Mouse (Mus musculus) heart, embryonic 16.5 days (tissue): ENCODE results near the gene A030005L19Rik. TPM values are rescaled to one million over a fixed set of nuclear protein-coding genes. Genes with fewer than 3 reads are reported as not detected.

Experiments
- ATAC-seq: fragments of 200-750 bp; cut with Nextera tagmentation; replicated peaks from 2 replicates; pipeline ENCODE4 v1.8.0; 2017; ENCODE audit warnings: moderate number of reproducible peaks; ENCODE audit not compliant: insufficient read depth, low FRiP score; ENCODE audit errors: extremely low read depth
- H3K27ac ChIP-seq: fragments of 300-500 bp; sonication (generic); 2 replicates; pipeline ENCODE4 v1.5.1; 2014; ENCODE audit warnings: mild to moderate bottlenecking, low read length, control low read depth, moderate library complexity
- H3K27me3 ChIP-seq: fragments of 300-500 bp; sonication (generic); 2 replicates; pipeline ENCODE4 v1.6.1; 2014; ENCODE audit warnings: low read length, mixed read lengths; ENCODE audit not compliant: control insufficient read depth, insufficient read depth
- H3K36me3 ChIP-seq: fragments of 300-500 bp; sonication (generic); 2 replicates; pipeline ENCODE4 v1.6.1; 2014; ENCODE audit not compliant: control insufficient read depth, insufficient read depth
- H3K4me1 ChIP-seq: fragments of 300-500 bp; sonication (generic); 2 replicates; pipeline ENCODE4 v1.6.1; 2014; ENCODE audit warnings: low read length, mixed read lengths; ENCODE audit not compliant: control insufficient read depth, insufficient read depth
- H3K4me2 ChIP-seq: fragments of 300-500 bp; sonication (generic); 2 replicates; pipeline ENCODE4 v1.6.1; 2014; ENCODE audit warnings: low read depth, mild to moderate bottlenecking, control low read depth, low read length
- H3K4me3 ChIP-seq: fragments of 300-500 bp; sonication (generic); 2 replicates; pipeline ENCODE4 v1.5.1; 2014; ENCODE audit warnings: mild to moderate bottlenecking, control low read depth, low read length
- H3K9ac ChIP-seq: fragments of 300-500 bp; sonication (generic); 2 replicates; pipeline ENCODE4 v1.6.1; 2014; ENCODE audit warnings: low read length, control low read depth
- H3K9me3 ChIP-seq: fragments of 300-500 bp; sonication (generic); replicated peaks from 2 replicates; pipeline ENCODE4 v1.6.1; 2016; ENCODE audit warnings: low read length; ENCODE audit not compliant: control insufficient read depth
- WGBS: fragments of 180-500 bp; shearing (Covaris S2); extraction: QIAGEN DNeasy Blood & Tissue Kit; methylation state at CpG from one replicate; pipeline ENCODE4 v1.1.7; 2014; 5-methylcytosine and 5-hydroxymethylcytosine counted together
- polyA plus RNA-seq: library from polyadenylated mRNA; unstranded; fragments of >200 nt; fragmentation: Nextera tagmentation; extraction: Ambion mirVana; gene quantifications from 2 replicates; pipeline ENCODE4 v1.2.1, GENCODE M21; 2015

Gene A030005L19Rik
- polyA plus RNA-seq, 1 experiment from 2014 or later, result not detected

DNA sequence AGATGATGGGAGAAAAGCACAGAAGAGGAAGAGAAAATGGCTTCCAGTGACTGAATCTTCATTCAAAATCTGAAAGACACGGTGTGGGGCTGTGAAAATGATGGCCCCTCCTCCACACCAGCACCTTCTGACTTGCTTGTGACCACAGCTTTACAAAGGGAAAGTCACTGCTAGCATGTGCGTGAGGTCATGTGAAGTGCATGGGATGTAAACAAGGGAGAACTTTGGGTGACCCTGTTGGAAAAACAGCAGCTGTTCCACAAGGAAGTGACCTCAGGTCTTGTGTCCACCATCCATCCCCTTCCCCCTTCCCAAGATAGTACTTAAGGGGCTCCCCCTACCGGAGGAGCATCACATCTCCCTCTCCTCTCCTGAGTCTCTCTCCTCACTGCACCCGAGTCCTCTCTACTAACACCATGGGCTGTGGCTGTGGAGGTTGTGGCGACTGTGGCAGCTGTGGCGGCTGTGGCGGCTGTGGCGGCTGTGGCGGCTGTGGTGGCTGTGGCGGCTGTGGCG lies 46.8 kb downstream of the A030005L19Rik start, which contains the start of gene Gm47955:
Gene Gm47955, plus strand, starts transcription at position 417 of the 516 bp plus-strand sequence.
- 81% methylated on average over 11 of the region's 11 CpGs for WGBS

More for the DNA sequence above, 46.8 kb downstream of the A030005L19Rik start, which contains the start of gene Gm47955:
- no peak within 1 kb of the TSS for H3K9ac ChIP-seq
- H3K27me3 ChIP-seq, result no peaks in the 10 kb centered on the region
- no peaks in the 10 kb centered on the region for H3K4me1 ChIP-seq
- no peak for ATAC-seq
- no peak within 1 kb of the TSS for H3K27ac ChIP-seq
- H3K9me3 ChIP-seq, result no peaks in the 10 kb centered on the region
- no peak within 1 kb of the TSS for H3K4me3 ChIP-seq
- H3K4me2 ChIP-seq, result no peak within 1 kb of the TSS
- no peaks in the 10 kb centered on the region for H3K36me3 ChIP-seq

Other genes starting within 250 kb of the A030005L19Rik start
- gene Mff, start 188.4 kb upstream of the A030005L19Rik start, polyA plus RNA-seq, result 237 and 262 TPM in 2 replicates
- gene Tm4sf20, start 144.9 kb upstream of the A030005L19Rik start, polyA plus RNA-seq, result 0.67 TPM in 1 of 2 replicates, not detected in the other
- gene Gm47791, start 142.1 kb upstream of the A030005L19Rik start, polyA plus RNA-seq, result not detected in 2 replicates
- 30.0 and 30.4 TPM in 2 replicates for gene Agfg1, start 73.8 kb upstream of the A030005L19Rik start, polyA plus RNA-seq
- gene A030014E15Rik, start 11.6 kb downstream of the A030005L19Rik start, polyA plus RNA-seq, result not detected in 2 replicates
- not detected in 2 replicates for gene Gm6217, start 18.1 kb downstream of the A030005L19Rik start, polyA plus RNA-seq
- gene A030003K21Rik, start 30.1 kb downstream of the A030005L19Rik start, polyA plus RNA-seq, result not detected in 2 replicates
- not detected in 2 replicates for gene Gm7544, start 42.7 kb downstream of the A030005L19Rik start, polyA plus RNA-seq
- gene Gm47955, start 47.0 kb downstream of the A030005L19Rik start, polyA plus RNA-seq, result not detected in 2 replicates
- gene Gm47959, start 87.2 kb downstream of the A030005L19Rik start, polyA plus RNA-seq, result not detected in 2 replicates
- 2.0 and 2.2 TPM in 2 replicates for gene Slc19a3, start 125.1 kb downstream of the A030005L19Rik start, polyA plus RNA-seq
- not detected in 2 replicates for gene Krtap28-10, start 129.2 kb downstream of the A030005L19Rik start, polyA plus RNA-seq
- not detected in 2 replicates for gene Gm47969, start 131.6 kb downstream of the A030005L19Rik start, polyA plus RNA-seq
- not detected in 2 replicates for gene A030005K14Rik, start 146.1 kb downstream of the A030005L19Rik start, polyA plus RNA-seq
- gene Krtap28-13, start 147.6 kb downstream of the A030005L19Rik start, polyA plus RNA-seq, result not detected in 2 replicates
- not detected in 2 replicates for gene Ccl20, start 203.4 kb downstream of the A030005L19Rik start, polyA plus RNA-seq
- gene Daw1, start 246.4 kb downstream of the A030005L19Rik start, polyA plus RNA-seq, result 0.25 and 0.41 TPM in 2 replicates